Mouse (Mus musculus): ENCODE data around the gene Pgm1.

- no peak for TF ChIP-seq TAL1 (conservative IDR thresholded peaks at IDR 0.05; ENCODE audit: low read depth, low read length)
- no peak for TF ChIP-seq POLR2AphosphoS5 (IDR thresholded peaks at IDR 0.05; ENCODE audit: insufficient replicate concordance, low read depth, low read length)
- no peak for TF ChIP-seq CTCF (IDR thresholded peaks at IDR 0.05; ENCODE audit: low read depth, low read length)
- TF ChIP-seq GATA1 (IDR thresholded peaks at IDR 0.05; ENCODE audit: borderline replicate concordance, low read length): no peak
Measured at GRCm38 (mm10) chr4:99955396-99955795, 26.2 kb downstream of the Pgm1 start.

Data from G1E (cell line).